Mouse (Mus musculus): ENCODE data around the gene Scube1. TPM values are rescaled to one million over a fixed set of nuclear protein-coding genes. Genes with fewer than 3 reads are reported as not detected.

Gene Scube1
- polyA plus RNA-seq, 2 experiments, result 0.09 to 0.10 TPM

- Histone ChIP-seq H3K36me3 (replicated peaks; ENCODE audit: control insufficient read depth, insufficient read depth, low read depth) (no peaks in the 10 kb centered on the region), H3K4me3 (ENCODE audit: insufficient read depth in 1 of 2, low read depth in 2 of 2, low read length in 2 of 2) (no peak overlapping the region), H3K9ac (replicated peaks) (no peak overlapping the region), H3K27ac (no peak overlapping the region), H3K4me1 (replicated peaks; ENCODE audit: control insufficient read depth in 2 of 2, insufficient read depth in 2 of 2, low read length in 1 of 2) (no peaks in the 10 kb centered on the region), H3K4me2 (ENCODE audit: low read depth) (no peak overlapping the region), H3K27me3 (ENCODE audit: control insufficient read depth, insufficient read depth, low read length) (no peaks in the 10 kb centered on the region), H3K9me3 (ENCODE audit: control insufficient read depth, low read length) (no peaks in the 10 kb centered on the region)
- TF ChIP-seq CTCF (IDR thresholded peaks at IDR 0.05; ENCODE audit: low read depth) (no peak), EP300 (IDR thresholded peaks at IDR 0.05; ENCODE audit: low read depth) (no peak)
- DNase-seq (ENCODE audit: low read depth in 3 of 3, low spot score in 3 of 3), result no peak
- 67% methylated on average over 6 of the region's 6 CpGs for WGBS (ENCODE audit: insufficient replicate concordance)
- ATAC-seq (ENCODE audit: insufficient read depth), result no peak
Observed at GRCm38 (mm10) chr15:83748986-83749385, 24.2 kb upstream of the Scube1 start.

- H3K27me3 ChIP-seq (ENCODE audit: control insufficient read depth, insufficient read depth, low read length), result no peaks in the 10 kb centered on the region
- TF ChIP-seq CTCF (IDR thresholded peaks at IDR 0.05; ENCODE audit: low read depth) (no peak), EP300 (IDR thresholded peaks at IDR 0.05; ENCODE audit: low read depth) (no peak)
- H3K4me2 ChIP-seq (ENCODE audit: low read depth), result no peak overlapping the region
- no peaks in the 10 kb centered on the region for H3K36me3 ChIP-seq (replicated peaks; ENCODE audit: control insufficient read depth, insufficient read depth, low read depth)
- 69% methylated on average over 16 of the region's 16 CpGs for WGBS (ENCODE audit: insufficient replicate concordance)
- H3K4me1 ChIP-seq (replicated peaks; ENCODE audit: control insufficient read depth in 2 of 2, insufficient read depth in 2 of 2, low read length in 1 of 2), result no peaks in the 10 kb centered on the region
- H3K4me3 ChIP-seq (ENCODE audit: insufficient read depth in 1 of 2, low read depth in 2 of 2, low read length in 2 of 2), result no peak overlapping the region
- ATAC-seq (ENCODE audit: insufficient read depth) (no peak), DNase-seq (ENCODE audit: low read depth in 3 of 3, low spot score in 3 of 3) (no peak)
- no peak overlapping the region for H3K27ac ChIP-seq
- no peak overlapping the region for H3K9ac ChIP-seq (replicated peaks)
- no peaks in the 10 kb centered on the region for H3K9me3 ChIP-seq (ENCODE audit: control insufficient read depth, low read length)
Observed at GRCm38 (mm10) chr15:83746311-83746710, 21.5 kb upstream of the Scube1 start.

- no peak for DNase-seq (ENCODE audit: low read depth in 3 of 3, low spot score in 3 of 3)
- WGBS (ENCODE audit: insufficient replicate concordance), result 63% methylated on average over 1 of the region's 1 CpGs
Observed at GRCm38 (mm10) chr15:83742018-83742417, 17.2 kb upstream of the Scube1 start.

GRCm38 (mm10) chr15:83740676-83741422 is 16.0 kb upstream of the Scube1 start:
- no peak overlapping the region for H3K27ac ChIP-seq
- no peaks in the 10 kb centered on the region for H3K9me3 ChIP-seq (ENCODE audit: control insufficient read depth, low read length)
- DNase-seq (ENCODE audit: low read depth in 3 of 3, low spot score in 3 of 3) (no peak), ATAC-seq (ENCODE audit: insufficient read depth) (no peak)
- H3K4me2 ChIP-seq (ENCODE audit: low read depth), result no peak overlapping the region
- no peak for TF ChIP-seq EP300 (IDR thresholded peaks at IDR 0.05; ENCODE audit: low read depth)
- no peak for TF ChIP-seq CTCF (IDR thresholded peaks at IDR 0.05; ENCODE audit: low read depth)
- 41% methylated on average over 21 of the region's 21 CpGs for WGBS (ENCODE audit: insufficient replicate concordance)
- no peak overlapping the region for H3K4me3 ChIP-seq (ENCODE audit: insufficient read depth in 1 of 2, low read depth in 2 of 2, low read length in 2 of 2)
- no peaks in the 10 kb centered on the region for H3K4me1 ChIP-seq (replicated peaks; ENCODE audit: control insufficient read depth in 2 of 2, insufficient read depth in 2 of 2, low read length in 1 of 2)
- H3K27me3 ChIP-seq (ENCODE audit: control insufficient read depth, insufficient read depth, low read length), result no peaks in the 10 kb centered on the region
- H3K9ac ChIP-seq (replicated peaks), result no peak overlapping the region
- no peaks in the 10 kb centered on the region for H3K36me3 ChIP-seq (replicated peaks; ENCODE audit: control insufficient read depth, insufficient read depth, low read depth)

More at GRCm38 (mm10) chr15:83742018-83742417, 17.2 kb upstream of the Scube1 start:
- TF ChIP-seq EP300 (IDR thresholded peaks at IDR 0.05; ENCODE audit: low read depth) (no peak), CTCF (IDR thresholded peaks at IDR 0.05; ENCODE audit: low read depth) (no peak)
- no peaks in the 10 kb centered on the region for H3K27me3 ChIP-seq (ENCODE audit: control insufficient read depth, insufficient read depth, low read length)
- no peak overlapping the region for H3K27ac ChIP-seq
- H3K9me3 ChIP-seq (ENCODE audit: control insufficient read depth, low read length), result no peaks in the 10 kb centered on the region
- H3K4me3 ChIP-seq (ENCODE audit: insufficient read depth in 1 of 2, low read depth in 2 of 2, low read length in 2 of 2), result no peak overlapping the region
- no peak for ATAC-seq (ENCODE audit: insufficient read depth)
- no peak overlapping the region for H3K9ac ChIP-seq (replicated peaks)
- no peaks in the 10 kb centered on the region for H3K4me1 ChIP-seq (replicated peaks; ENCODE audit: control insufficient read depth in 2 of 2, insufficient read depth in 2 of 2, low read length in 1 of 2)
- H3K36me3 ChIP-seq (replicated peaks; ENCODE audit: control insufficient read depth, insufficient read depth, low read depth), result no peaks in the 10 kb centered on the region
- H3K4me2 ChIP-seq (ENCODE audit: low read depth), result no peak overlapping the region

- 26% methylated on average over 3 of the region's 3 CpGs for WGBS (ENCODE audit: insufficient replicate concordance)
- Histone ChIP-seq H3K9ac (replicated peaks) (no peak overlapping the region), H3K4me3 (ENCODE audit: insufficient read depth in 1 of 2, low read depth in 2 of 2, low read length in 2 of 2) (no peak overlapping the region), H3K4me1 (replicated peaks; ENCODE audit: control insufficient read depth in 2 of 2, insufficient read depth in 2 of 2, low read length in 1 of 2) (no peaks in the 10 kb centered on the region), H3K27ac (no peak overlapping the region), H3K27me3 (ENCODE audit: control insufficient read depth, insufficient read depth, low read length) (peaks cover 36% of the 10 kb centered on the region), H3K9me3 (ENCODE audit: control insufficient read depth, low read length) (no peaks in the 10 kb centered on the region), H3K36me3 (replicated peaks; ENCODE audit: control insufficient read depth, insufficient read depth, low read depth) (no peaks in the 10 kb centered on the region), H3K4me2 (ENCODE audit: low read depth) (no peak overlapping the region)
- DNase-seq (ENCODE audit: low read depth in 3 of 3, low spot score in 3 of 3) (peak in 1 of 3 experiments; percentile 2), ATAC-seq (ENCODE audit: insufficient read depth) (no peak)
- TF ChIP-seq CTCF (IDR thresholded peaks at IDR 0.05; ENCODE audit: low read depth), result peak; percentile 72
- TF ChIP-seq EP300 (IDR thresholded peaks at IDR 0.05; ENCODE audit: low read depth), result no peak
Observed at GRCm38 (mm10) chr15:83727626-83728025, 2.8 kb upstream of the Scube1 start.
